Mouse (Mus musculus): ENCODE measurements around the gene Pcgf2. TPM values are rescaled to one million over a fixed set of nuclear protein-coding genes. Genes with fewer than 3 reads are reported as not detected.

Gene Pcgf2
- polyA plus RNA-seq, 1 experiment from 2014 or later = 3.6 TPM

DNA sequence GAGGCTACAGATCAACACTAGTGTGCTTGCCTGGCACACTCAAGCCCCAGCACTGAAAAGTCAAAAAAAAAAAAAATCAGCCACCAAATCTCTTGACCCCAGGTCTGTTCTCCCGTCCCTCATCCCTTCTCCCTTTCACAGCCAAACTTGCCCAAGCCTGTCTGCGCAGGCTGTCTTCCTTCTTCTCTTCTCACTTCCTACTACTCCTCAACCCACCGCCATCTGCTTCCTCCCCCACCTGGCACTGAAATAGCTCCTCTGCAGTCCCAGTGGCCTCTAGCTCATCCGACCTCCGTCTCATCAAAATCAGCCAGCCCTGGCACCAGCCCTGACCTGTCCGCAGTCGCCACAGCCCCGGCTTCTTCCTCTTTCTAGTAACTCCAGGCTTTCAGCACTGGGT, 58.6 kb downstream of the Pcgf2 start:
- no peaks in the 10 kb centered on the region for H3K4me1 ChIP-seq (replicated peaks)
- DNase-seq (no peak), ATAC-seq (ENCODE audit: low read depth) (no peak)
- no peak overlapping the region for H3K4me3 ChIP-seq (replicated peaks)
- no peaks in the 10 kb centered on the region for H3K36me3 ChIP-seq
- H3K9ac ChIP-seq = no peak overlapping the region
- WGBS (ENCODE audit: insufficient replicate concordance) = 23% methylated on average over 8 of the region's 8 CpGs
- no peak overlapping the region for H3K27ac ChIP-seq
- no peaks in the 10 kb centered on the region for H3K9me3 ChIP-seq (replicated peaks)
- no peak overlapping the region for H3K4me2 ChIP-seq
- H3K27me3 ChIP-seq = peaks cover 13% of the 10 kb centered on the region; the same call in 1 of the 2 replicates

Small RNA genes lying within 50 kb of the gene (microRNA-seq; reads per million reads assigned to microRNA genes)
- not detected for gene Gm24158
- gene Mir6927 = not detected
- not detected for gene Mir8102

Other genes with a start within 250 kb of the Pcgf2 start
- gene 4933428G20Rik, start 200.2 kb downstream of the Pcgf2 start, polyA plus RNA-seq (2015; fragmentation: Nextera tagmentation; extraction: Ambion mirVana) = 0.75 and 0.81 TPM in 2 replicates
- 0.01 TPM in 1 of 2 replicates, not detected in the other for gene Srcin1, start 124.3 kb downstream of the Pcgf2 start, polyA plus RNA-seq (2015; fragmentation: Nextera tagmentation; extraction: Ambion mirVana)
- gene Epop, start 70.8 kb downstream of the Pcgf2 start, polyA plus RNA-seq (2015; fragmentation: Nextera tagmentation; extraction: Ambion mirVana) = 0.65 and 0.69 TPM in 2 replicates
- gene Mllt6, start 37.1 kb downstream of the Pcgf2 start, polyA plus RNA-seq (2015; fragmentation: Nextera tagmentation; extraction: Ambion mirVana) = 0.17 and 0.23 TPM in 2 replicates
- gene Cisd3, start 14.7 kb downstream of the Pcgf2 start, polyA plus RNA-seq (2015; fragmentation: Nextera tagmentation; extraction: Ambion mirVana) = 11.7 and 13.3 TPM in 2 replicates
- gene Psmb3, start 2.9 kb upstream of the Pcgf2 start, polyA plus RNA-seq (2015; fragmentation: Nextera tagmentation; extraction: Ambion mirVana) = 335 and 374 TPM in 2 replicates
- 0.88 TPM in 2 replicates for gene Pip4k2b, start 44.2 kb upstream of the Pcgf2 start, polyA plus RNA-seq (2015; fragmentation: Nextera tagmentation; extraction: Ambion mirVana)
- 7.0 and 7.7 TPM in 2 replicates for gene Cwc25, start 66.1 kb upstream of the Pcgf2 start, polyA plus RNA-seq (2015; fragmentation: Nextera tagmentation; extraction: Ambion mirVana)
- gene 1700001P01Rik, start 75.4 kb upstream of the Pcgf2 start, polyA plus RNA-seq (2015; fragmentation: Nextera tagmentation; extraction: Ambion mirVana) = 0.19 and 0.22 TPM in 2 replicates
- gene Rpl23, start 81.9 kb upstream of the Pcgf2 start, polyA plus RNA-seq (2015; fragmentation: Nextera tagmentation; extraction: Ambion mirVana) = 436 and 468 TPM in 2 replicates
- gene Lasp1, start 98.5 kb upstream of the Pcgf2 start, polyA plus RNA-seq (2015; fragmentation: Nextera tagmentation; extraction: Ambion mirVana) = 27.5 and 31.2 TPM in 2 replicates
- 0.85 and 1.3 TPM in 2 replicates for gene B230217C12Rik, start 140.3 kb upstream of the Pcgf2 start, polyA plus RNA-seq (2015; fragmentation: Nextera tagmentation; extraction: Ambion mirVana)
- 0.33 and 0.46 TPM in 2 replicates for gene Fbxo47, start 183.7 kb upstream of the Pcgf2 start, polyA plus RNA-seq (2015; fragmentation: Nextera tagmentation; extraction: Ambion mirVana)

All from liver, embryonic 13.5 days (tissue).